Mouse (Mus musculus): Measurements from ENCODE around the gene Rac3. TPM values are rescaled to one million over a fixed set of nuclear protein-coding genes. Genes with fewer than 3 reads are reported as not detected.
"Not testable (repeated sequence)": the region's sequence is repeated elsewhere in the genome, so short reads cannot be mapped to it uniquely, and the experiment has no call there.

Gene Rac3
- polyA plus RNA-seq, 1 experiment from 2014 or later = 56.4 TPM

DNA sequence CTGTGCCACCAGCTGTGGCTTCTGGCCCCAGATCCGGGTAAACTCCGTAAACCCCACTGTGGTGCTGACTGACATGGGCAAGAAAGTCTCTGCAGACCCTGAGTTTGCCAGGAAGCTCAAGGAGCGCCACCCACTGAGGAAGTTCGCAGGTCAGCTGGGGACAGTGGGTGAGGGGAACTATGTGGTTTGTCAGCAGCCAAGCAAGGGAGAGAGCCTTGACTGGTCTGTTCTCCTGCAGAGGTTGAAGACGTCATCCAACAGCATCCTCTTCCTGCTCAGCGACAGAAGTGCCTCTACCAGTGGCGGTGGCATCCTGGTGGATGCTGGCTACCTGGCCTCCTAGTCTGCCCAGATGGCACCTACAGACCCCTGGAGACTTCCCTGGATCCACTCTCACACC lies 45.8 kb downstream of the Rac3 start:
- 71% methylated on average over 4 of the region's 7 CpGs for WGBS
- not testable (repeated sequence) for H3K36me3 ChIP-seq; H3K27me3 ChIP-seq; H3K4me1 ChIP-seq; H3K27ac ChIP-seq; H3K9me3 ChIP-seq; H3K4me3 ChIP-seq; ATAC-seq (ENCODE audit: insufficient number of reproducible peaks, low FRiP score, low TSS enrichment, low read depth); H3K9ac ChIP-seq; H3K4me2 ChIP-seq

DNA sequence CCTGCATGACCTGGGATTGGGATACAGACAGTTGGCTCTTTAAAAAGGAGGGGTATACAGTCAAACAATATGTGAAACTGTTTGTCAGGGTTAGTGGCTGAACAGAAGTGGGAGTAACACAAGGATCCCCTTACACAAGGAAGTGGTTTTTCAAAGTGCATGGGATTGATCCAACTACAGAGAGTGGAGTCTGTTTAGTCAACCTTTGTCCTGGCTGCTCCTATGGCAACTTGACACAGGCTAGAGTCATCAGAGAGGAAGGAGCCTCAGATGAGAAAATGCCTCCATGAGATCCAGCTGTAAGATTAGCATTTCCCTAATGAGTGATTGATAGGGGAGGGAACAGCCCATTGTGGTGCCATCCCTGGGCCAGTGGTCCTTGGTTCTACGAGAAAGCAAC lies 46.9 kb downstream of the Rac3 start:
- no peaks in the 10 kb centered on the region for H3K9me3 ChIP-seq
- H3K4me2 ChIP-seq = no peak overlapping the region
- no peaks in the 10 kb centered on the region for H3K27me3 ChIP-seq
- H3K9ac ChIP-seq = no peak overlapping the region
- H3K27ac ChIP-seq = no peak overlapping the region
- no peaks in the 10 kb centered on the region for H3K36me3 ChIP-seq
- H3K4me1 ChIP-seq = no peaks in the 10 kb centered on the region
- no peak for ATAC-seq (ENCODE audit: insufficient number of reproducible peaks, low FRiP score, low TSS enrichment, low read depth)
- WGBS = 62% methylated on average over 1 of the region's 1 CpGs
- H3K4me3 ChIP-seq = no peak overlapping the region

DNA sequence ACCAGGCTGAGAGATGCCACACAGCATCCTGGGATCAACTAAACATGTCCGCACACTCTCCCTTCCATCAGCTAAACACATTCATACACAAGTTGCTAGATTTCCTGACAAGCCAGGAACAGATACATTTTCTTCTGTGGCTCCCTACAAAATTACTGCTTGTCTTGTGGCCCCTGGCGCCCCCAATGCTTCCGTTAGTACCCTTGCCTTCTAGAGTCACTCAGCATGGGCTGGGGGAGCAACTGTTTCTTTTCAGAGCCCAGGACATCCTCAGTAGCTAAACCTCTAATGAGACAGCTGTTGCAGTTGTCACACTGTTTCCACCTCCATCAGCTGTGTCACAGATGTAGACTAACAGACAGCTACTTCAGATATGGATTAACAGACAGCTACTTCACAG lies 51.5 kb downstream of the Rac3 start:
- ATAC-seq (ENCODE audit: insufficient number of reproducible peaks, low FRiP score, low TSS enrichment, low read depth) = no peak
- Histone ChIP-seq H3K27ac (no peak overlapping the region), H3K4me1 (peaks cover 6% of the 10 kb centered on the region), H3K9me3 (no peaks in the 10 kb centered on the region), H3K27me3 (no peaks in the 10 kb centered on the region), H3K36me3 (no peaks in the 10 kb centered on the region), H3K4me2 (no peak overlapping the region), H3K4me3 (no peak overlapping the region), H3K9ac (no peak overlapping the region)
- WGBS = 75% methylated on average over 3 of the region's 3 CpGs

Other genes with a start within 250 kb of the Rac3 start
- 113 and 121 TPM in 2 replicates for gene Mrpl12, start 236.9 kb upstream of the Rac3 start, polyA plus RNA-seq (2015; fragmentation: Nextera tagmentation; extraction: Ambion mirVana)
- gene Slc25a10, start 229.6 kb upstream of the Rac3 start, polyA plus RNA-seq (2015; fragmentation: Nextera tagmentation; extraction: Ambion mirVana) = 36.7 and 36.9 TPM in 2 replicates
- 3.5 and 4.4 TPM in 2 replicates for gene Gcgr, start 190.8 kb upstream of the Rac3 start, polyA plus RNA-seq (2015; fragmentation: Nextera tagmentation; extraction: Ambion mirVana)
- 237 and 239 TPM in 2 replicates for gene Mcrip1, start 171.7 kb upstream of the Rac3 start, polyA plus RNA-seq (2015; fragmentation: Nextera tagmentation; extraction: Ambion mirVana)
- gene Ppp1r27, start 170.3 kb upstream of the Rac3 start, polyA plus RNA-seq (2015; fragmentation: Nextera tagmentation; extraction: Ambion mirVana) = 3.2 and 11.9 TPM in 2 replicates
- gene P4hb, start 148.2 kb upstream of the Rac3 start, polyA plus RNA-seq (2015; fragmentation: Nextera tagmentation; extraction: Ambion mirVana) = 1,021 and 1,099 TPM in 2 replicates
- gene Arhgdia, start 139.8 kb upstream of the Rac3 start, polyA plus RNA-seq (2015; fragmentation: Nextera tagmentation; extraction: Ambion mirVana) = 581 and 641 TPM in 2 replicates
- gene Alyref, start 123.1 kb upstream of the Rac3 start, polyA plus RNA-seq (2015; fragmentation: Nextera tagmentation; extraction: Ambion mirVana) = 342 and 405 TPM in 2 replicates
- 212 and 215 TPM in 2 replicates for gene Anapc11, start 123.0 kb upstream of the Rac3 start, polyA plus RNA-seq (2015; fragmentation: Nextera tagmentation; extraction: Ambion mirVana)
- gene Npb, start 113.0 kb upstream of the Rac3 start, polyA plus RNA-seq (2015; fragmentation: Nextera tagmentation; extraction: Ambion mirVana) = 2.2 and 2.9 TPM in 2 replicates
- 130 and 136 TPM in 2 replicates for gene Pcyt2, start 103.5 kb upstream of the Rac3 start, polyA plus RNA-seq (2015; fragmentation: Nextera tagmentation; extraction: Ambion mirVana)
- gene Sirt7, start 96.2 kb upstream of the Rac3 start, polyA plus RNA-seq (2015; fragmentation: Nextera tagmentation; extraction: Ambion mirVana) = 32.9 and 33.4 TPM in 2 replicates
- 26.6 and 32.9 TPM in 2 replicates for gene Mafg, start 87.9 kb upstream of the Rac3 start, polyA plus RNA-seq (2015; fragmentation: Nextera tagmentation; extraction: Ambion mirVana)
- 61.6 and 72.1 TPM in 2 replicates for gene Pycr1, start 77.7 kb upstream of the Rac3 start, polyA plus RNA-seq (2015; fragmentation: Nextera tagmentation; extraction: Ambion mirVana)
- gene Myadml2, start 73.3 kb upstream of the Rac3 start, polyA plus RNA-seq (2015; fragmentation: Nextera tagmentation; extraction: Ambion mirVana) = 0.61 and 4.0 TPM in 2 replicates
- 4.8 and 5.4 TPM in 2 replicates for gene Notum, start 60.3 kb upstream of the Rac3 start, polyA plus RNA-seq (2015; fragmentation: Nextera tagmentation; extraction: Ambion mirVana)
- gene Aspscr1, start 48.5 kb upstream of the Rac3 start, polyA plus RNA-seq (2015; fragmentation: Nextera tagmentation; extraction: Ambion mirVana) = 107 TPM in 2 replicates
- 156 and 166 TPM in 2 replicates for gene Cenpx, start 7.7 kb upstream of the Rac3 start, polyA plus RNA-seq (2015; fragmentation: Nextera tagmentation; extraction: Ambion mirVana)
- gene Lrrc45, start 7.5 kb upstream of the Rac3 start, polyA plus RNA-seq (2015; fragmentation: Nextera tagmentation; extraction: Ambion mirVana) = 63.7 and 65.9 TPM in 2 replicates
- 18.2 and 20.2 TPM in 2 replicates for gene Dcxr, start 5.8 kb downstream of the Rac3 start, polyA plus RNA-seq (2015; fragmentation: Nextera tagmentation; extraction: Ambion mirVana)
- gene Cbr2, start 10.6 kb downstream of the Rac3 start, polyA plus RNA-seq (2015; fragmentation: Nextera tagmentation; extraction: Ambion mirVana) = 12.6 and 16.7 TPM in 2 replicates
- 2.3 and 3.5 TPM in 2 replicates for gene Hmga1b, start 41.3 kb downstream of the Rac3 start, polyA plus RNA-seq (2015; fragmentation: Nextera tagmentation; extraction: Ambion mirVana)
- gene Rfng, start 62.7 kb downstream of the Rac3 start, polyA plus RNA-seq (2015; fragmentation: Nextera tagmentation; extraction: Ambion mirVana) = 50.7 TPM in 2 replicates
- 205 and 207 TPM in 2 replicates for gene Gps1, start 62.8 kb downstream of the Rac3 start, polyA plus RNA-seq (2015; fragmentation: Nextera tagmentation; extraction: Ambion mirVana)
- 59.0 and 61.9 TPM in 2 replicates for gene Dus1l, start 74.9 kb downstream of the Rac3 start, polyA plus RNA-seq (2015; fragmentation: Nextera tagmentation; extraction: Ambion mirVana)
- gene Fasn, start 103.1 kb downstream of the Rac3 start, polyA plus RNA-seq (2015; fragmentation: Nextera tagmentation; extraction: Ambion mirVana) = 41.8 and 45.5 TPM in 2 replicates
- 4.4 and 4.9 TPM in 2 replicates for gene Ccdc57, start 211.4 kb downstream of the Rac3 start, polyA plus RNA-seq (2015; fragmentation: Nextera tagmentation; extraction: Ambion mirVana)
- 92.3 and 95.8 TPM in 2 replicates for gene Slc16a3, start 227.0 kb downstream of the Rac3 start, polyA plus RNA-seq (2015; fragmentation: Nextera tagmentation; extraction: Ambion mirVana)